ENCODE assay signal across 18 mouse cellular contexts in the genomic region with DNA sequence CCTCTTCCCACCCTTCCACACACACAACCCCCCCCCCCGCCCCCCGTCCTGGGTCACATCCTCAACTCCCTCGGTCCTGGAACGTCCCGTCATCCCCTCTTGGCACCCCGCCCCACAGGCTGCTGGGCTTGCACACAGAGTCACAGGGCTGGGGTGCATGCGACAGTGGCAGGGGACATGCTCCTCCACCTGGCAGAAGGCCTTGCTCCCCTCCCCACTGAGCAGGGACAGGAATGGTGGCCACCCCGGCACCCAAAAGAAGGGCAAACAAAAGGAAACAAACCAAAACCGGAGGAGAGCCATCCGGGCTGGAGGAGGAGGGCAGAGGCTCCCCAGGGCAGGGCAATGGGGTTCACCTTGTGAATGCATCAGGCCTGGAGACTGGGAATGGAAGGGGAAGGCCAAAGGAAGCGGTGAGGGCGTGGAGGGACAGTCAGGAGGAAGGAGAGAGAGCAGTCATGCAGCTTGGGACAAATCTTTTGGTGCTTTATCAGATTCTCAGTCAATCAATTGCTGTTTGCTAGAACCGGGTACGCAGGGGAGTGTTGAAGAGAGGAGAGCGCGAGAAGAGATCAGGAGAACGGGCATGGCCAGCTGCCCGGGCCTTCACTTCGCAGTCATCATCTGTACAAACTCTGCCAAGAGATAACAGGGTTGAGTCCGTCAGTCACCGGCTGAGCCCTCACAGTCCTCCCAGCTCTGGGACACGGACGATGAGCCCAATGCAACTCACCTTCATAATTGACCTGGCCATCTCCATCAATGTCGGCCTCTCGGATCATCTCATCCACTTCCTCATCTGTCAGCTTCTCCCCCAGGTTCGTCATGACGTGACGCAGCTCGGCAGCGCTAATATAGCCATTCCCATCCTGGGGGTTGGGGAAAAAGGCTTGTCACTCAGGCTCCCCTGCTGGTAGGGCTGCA. TPM values are rescaled to one million over a fixed set of nuclear protein-coding genes. Genes with fewer than 3 reads are reported as not detected.
DNase-seq lines count a peak whose midpoint lies in the region; ATAC-seq lines count a peak whose summit lies in the region.
"Had no signal": no experiment of that assay in that cellular context is flagged by ENCODE, and none has a peak within 500 bp of the region (broad histone marks: within the 10 kb centered on the region; RNA-seq: fewer than 3 reads in every experiment).

No protein-coding gene starts in this region.

- H3K4me3 ChIP-seq in heart, embryonic 10.5 days, result no peak overlapping the region
- no peak overlapping the region for H3K4me3 ChIP-seq in neural tube, embryonic 13.5 days
- no peak overlapping the region for H3K4me3 ChIP-seq in neural tube, embryonic 15.5 days (replicated peaks)
- H3K4me3 ChIP-seq in midbrain, embryonic 16.5 days (ENCODE audit: low read depth, low read length), result no peak overlapping the region
- H3K4me3 ChIP-seq: embryonic facial prominence, embryonic 13.5 days; stomach, embryonic 15.5 days had no signal

- peaks cover 37% of the 10 kb centered on the region for H3K4me1 ChIP-seq in heart, embryonic 10.5 days
- H3K4me1 ChIP-seq in neural tube, embryonic 13.5 days (replicated peaks), result peaks cover 69% of the 10 kb centered on the region
- peaks cover 58% of the 10 kb centered on the region for H3K4me1 ChIP-seq in neural tube, embryonic 15.5 days
- H3K4me1 ChIP-seq in midbrain, embryonic 16.5 days (ENCODE audit: control insufficient read depth, insufficient read depth, low read length), result peaks cover 26% of the 10 kb centered on the region

- ATAC-seq in neural tube, embryonic 13.5 days (ENCODE audit: low read depth), result no peak
- no peak for ATAC-seq in neural tube, embryonic 15.5 days (ENCODE audit: low FRiP score)
- no peak for ATAC-seq in midbrain, embryonic 16.5 days
- ATAC-seq: activated CD4-positive, CD25-positive, alpha-beta regulatory T cell, adult 4 months; forebrain, embryonic 14.5 days; intestine, postnatal 0 days had no signal

- peaks cover 15% of the 10 kb centered on the region for H3K27me3 ChIP-seq in heart, embryonic 10.5 days (ENCODE audit: insufficient read depth, poor library complexity, severe bottlenecking)
- no peaks in the 10 kb centered on the region for H3K27me3 ChIP-seq in neural tube, embryonic 13.5 days
- no peaks in the 10 kb centered on the region for H3K27me3 ChIP-seq in neural tube, embryonic 15.5 days (replicated peaks)
- H3K27me3 ChIP-seq in midbrain, embryonic 16.5 days (ENCODE audit: control insufficient read depth, insufficient read depth, low read depth, low read length), result no peaks in the 10 kb centered on the region
- H3K27me3 ChIP-seq: embryonic facial prominence, embryonic 13.5 days; stomach, embryonic 15.5 days had no signal

- no peak overlapping the region for H3K27ac ChIP-seq in heart, embryonic 10.5 days
- 0 out of 2 replicates have a peak overlapping the region, but pooled peaks have one; percentile 19 for H3K27ac ChIP-seq in neural tube, embryonic 13.5 days (replicated peaks)
- H3K27ac ChIP-seq in neural tube, embryonic 15.5 days (replicated peaks), result no peak overlapping the region
- H3K27ac ChIP-seq in midbrain, embryonic 16.5 days (ENCODE audit: low read length), result no peak overlapping the region
- H3K27ac ChIP-seq: embryonic facial prominence, embryonic 13.5 days; macrophage; stomach, embryonic 15.5 days had no signal

- DNase-seq in heart, adult 11 months, result peak; percentile 96
- no peak for DNase-seq in heart, embryonic 10.5 days (ENCODE audit: low spot score)
- DNase-seq in layer of hippocampus, adult 11-12 months (ENCODE audit: low spot score), result peak; percentile 40
- no peak for DNase-seq in layer of hippocampus, adult 8-10 months (ENCODE audit: low spot score in 2 of 2)
- DNase-seq in cerebellum, postnatal 10 days, result peak; percentile 70 to 74
- DNase-seq: gastrocnemius, postnatal 36 days had no signal

- no peak overlapping the region for H3K4me2 ChIP-seq in neural tube, embryonic 13.5 days
- no peak overlapping the region for H3K4me2 ChIP-seq in neural tube, embryonic 15.5 days
- H3K4me2 ChIP-seq in midbrain, embryonic 16.5 days (ENCODE audit: low read length), result no peak overlapping the region
- H3K4me2 ChIP-seq: embryonic facial prominence, embryonic 13.5 days; stomach, embryonic 15.5 days had no signal

- H3K9me3 ChIP-seq in heart, embryonic 10.5 days, result no peaks in the 10 kb centered on the region
- no peaks in the 10 kb centered on the region for H3K9me3 ChIP-seq in neural tube, embryonic 13.5 days
- no peaks in the 10 kb centered on the region for H3K9me3 ChIP-seq in neural tube, embryonic 15.5 days (replicated peaks)
- no peaks in the 10 kb centered on the region for H3K9me3 ChIP-seq in midbrain, embryonic 16.5 days (replicated peaks; ENCODE audit: control insufficient read depth, low read length, poor library complexity, severe bottlenecking)
- H3K9me3 ChIP-seq: embryonic facial prominence, embryonic 13.5 days; stomach, embryonic 15.5 days had no signal

- WGBS in heart, embryonic 10.5 days, result 71% methylated on average over 30 of the region's 30 CpGs
- 87% methylated on average over 30 of the region's 30 CpGs for WGBS in neural tube, embryonic 13.5 days
- WGBS in neural tube, embryonic 15.5 days, result 84% methylated on average over 29 of the region's 30 CpGs
- WGBS in midbrain, embryonic 16.5 days, result 86% methylated on average over 29 of the region's 30 CpGs

- 0 out of 2 replicates have a peak overlapping the region, but pooled peaks have one; percentile 12 for H3K9ac ChIP-seq in neural tube, embryonic 13.5 days
- H3K9ac ChIP-seq in neural tube, embryonic 15.5 days (replicated peaks), result no peak overlapping the region
- H3K9ac ChIP-seq in midbrain, embryonic 16.5 days (ENCODE audit: low read depth, low read length), result no peak overlapping the region
- H3K9ac ChIP-seq: embryonic facial prominence, embryonic 13.5 days; stomach, embryonic 15.5 days had no signal

- peaks cover 63% of the 10 kb centered on the region for H3K36me3 ChIP-seq in heart, embryonic 10.5 days
- peaks cover 65% of the 10 kb centered on the region for H3K36me3 ChIP-seq in neural tube, embryonic 13.5 days
- H3K36me3 ChIP-seq in neural tube, embryonic 15.5 days, result peaks cover 57% of the 10 kb centered on the region
- peaks cover 50% of the 10 kb centered on the region for H3K36me3 ChIP-seq in midbrain, embryonic 16.5 days (ENCODE audit: control insufficient read depth, insufficient read depth, low read length)

RNA-seq across cellular contexts. Expression of a gene that starts 7.3 kb away (rescaled TPM):
- 114 and 117 TPM in 2 replicates for polyA plus RNA-seq in heart, embryonic 10.5 days (2016; fragmentation: Nextera tagmentation; extraction: Ambion mirVana)
- 1,000 to 10,000 TPM; 1,722 to 2,104 (median 1,900) TPM for total RNA-seq in layer of hippocampus, adult 8-10 months (2022)
- polyA plus RNA-seq in neural tube, embryonic 13.5 days (2015; fragmentation: Nextera tagmentation; extraction: Ambion mirVana), result 275 and 297 TPM in 2 replicates
- 336 and 404 TPM in 2 replicates for polyA plus RNA-seq in neural tube, embryonic 15.5 days (2015; fragmentation: Nextera tagmentation; extraction: Ambion mirVana)
- 405 and 443 TPM in 2 replicates for polyA plus RNA-seq in midbrain, embryonic 16.5 days (2015; fragmentation: Nextera tagmentation; extraction: Ambion mirVana)

RNA-seq across cellular contexts. Expression of a gene that starts 10.3 kb away (rescaled TPM):
- 0.15 and 0.51 TPM in 2 replicates for polyA plus RNA-seq in heart, embryonic 10.5 days (2016; fragmentation: Nextera tagmentation; extraction: Ambion mirVana)
- total RNA-seq in layer of hippocampus, adult 8-10 months (2022), result not detected
- 3.1 and 3.6 TPM in 2 replicates for polyA plus RNA-seq in neural tube, embryonic 13.5 days (2015; fragmentation: Nextera tagmentation; extraction: Ambion mirVana)
- polyA plus RNA-seq in neural tube, embryonic 15.5 days (2015; fragmentation: Nextera tagmentation; extraction: Ambion mirVana), result 1.1 and 1.3 TPM in 2 replicates
- 0.22 and 0.23 TPM in 2 replicates for polyA plus RNA-seq in midbrain, embryonic 16.5 days (2015; fragmentation: Nextera tagmentation; extraction: Ambion mirVana)

RNA-seq across cellular contexts. Expression of a gene that starts 25.0 kb away (rescaled TPM):
- polyA plus RNA-seq in heart, embryonic 10.5 days (2016; fragmentation: Nextera tagmentation; extraction: Ambion mirVana), result 3.0 and 6.3 TPM in 2 replicates
- 1 to 10 TPM; 1.3 to 3.4 (median 2.5) TPM for total RNA-seq in layer of hippocampus, adult 8-10 months (2022)
- polyA plus RNA-seq in neural tube, embryonic 13.5 days (2015; fragmentation: Nextera tagmentation; extraction: Ambion mirVana), result 15.4 and 24.1 TPM in 2 replicates
- polyA plus RNA-seq in neural tube, embryonic 15.5 days (2015; fragmentation: Nextera tagmentation; extraction: Ambion mirVana), result 4.0 and 4.1 TPM in 2 replicates
- 14.0 and 49.2 TPM in 2 replicates for polyA plus RNA-seq in midbrain, embryonic 16.5 days (2015; fragmentation: Nextera tagmentation; extraction: Ambion mirVana)
- total RNA-seq: liver, adult 2 months had no signal
- polyA plus RNA-seq: activated CD4-positive, CD25-positive, alpha-beta regulatory T cell, adult 4 months; macrophage had no signal

RNA-seq across cellular contexts. Expression of a gene that starts 27.9 kb away (rescaled TPM):
- polyA plus RNA-seq in heart, embryonic 10.5 days (2016; fragmentation: Nextera tagmentation; extraction: Ambion mirVana), result 1.7 and 2.2 TPM in 2 replicates
- total RNA-seq in layer of hippocampus, adult 8-10 months (2022), result 100 to 1,000 TPM; 311 to 360 (median 338) TPM
- 76.2 and 82.4 TPM in 2 replicates for polyA plus RNA-seq in neural tube, embryonic 13.5 days (2015; fragmentation: Nextera tagmentation; extraction: Ambion mirVana)
- 117 and 137 TPM in 2 replicates for polyA plus RNA-seq in neural tube, embryonic 15.5 days (2015; fragmentation: Nextera tagmentation; extraction: Ambion mirVana)
- polyA plus RNA-seq in midbrain, embryonic 16.5 days (2015; fragmentation: Nextera tagmentation; extraction: Ambion mirVana), result 186 and 206 TPM in 2 replicates
- total RNA-seq: hematopoietic stem cell, adult 5-6 weeks; MEL had no signal
- polyA plus RNA-seq: activated CD4-positive, CD25-positive, alpha-beta regulatory T cell, adult 4 months; macrophage had no signal

RNA-seq across cellular contexts. Expression of a gene that starts 41.5 kb away (rescaled TPM):
- polyA plus RNA-seq in heart, embryonic 10.5 days (2016; fragmentation: Nextera tagmentation; extraction: Ambion mirVana), result 5.0 and 7.2 TPM in 2 replicates
- 100 to 1,000 TPM; 142 to 151 (median 149) TPM for total RNA-seq in layer of hippocampus, adult 8-10 months (2022)
- 3.7 and 3.9 TPM in 2 replicates for polyA plus RNA-seq in neural tube, embryonic 13.5 days (2015; fragmentation: Nextera tagmentation; extraction: Ambion mirVana)
- 3.7 and 4.8 TPM in 2 replicates for polyA plus RNA-seq in neural tube, embryonic 15.5 days (2015; fragmentation: Nextera tagmentation; extraction: Ambion mirVana)
- polyA plus RNA-seq in midbrain, embryonic 16.5 days (2015; fragmentation: Nextera tagmentation; extraction: Ambion mirVana), result 2.6 and 3.0 TPM in 2 replicates
- polyA plus RNA-seq: activated CD4-positive, CD25-positive, alpha-beta regulatory T cell, adult 4 months had no signal

Comparison
In these comparisons a context has a peak if more than half of its experiments do, and no peak if none do; other contexts are left out.
1. DNase-seq: peak in heart, adult 11 months (single experiment), layer of hippocampus, adult 11-12 months (single experiment) and cerebellum, postnatal 10 days (2 of 2); none in heart, embryonic 10.5 days (single experiment) and layer of hippocampus, adult 8-10 months (0 of 2).